Mouse (Mus musculus) frontal cortex, postnatal 36 days (tissue): ENCODE measurements around the gene Pde1a.

ENCODE experiments used
- DNase-seq, 2 experiments: peaks; one replicate each; pipeline ENCODE4 v3.0.0; 2022; ENCODE audit warnings: low spot score in 2 of 2

Pde1a gene

GRCm38 (mm10) chr2:80046751-80047513, 82.3 kb downstream of the Pde1a start:
- no peak for DNase-seq

DNA sequence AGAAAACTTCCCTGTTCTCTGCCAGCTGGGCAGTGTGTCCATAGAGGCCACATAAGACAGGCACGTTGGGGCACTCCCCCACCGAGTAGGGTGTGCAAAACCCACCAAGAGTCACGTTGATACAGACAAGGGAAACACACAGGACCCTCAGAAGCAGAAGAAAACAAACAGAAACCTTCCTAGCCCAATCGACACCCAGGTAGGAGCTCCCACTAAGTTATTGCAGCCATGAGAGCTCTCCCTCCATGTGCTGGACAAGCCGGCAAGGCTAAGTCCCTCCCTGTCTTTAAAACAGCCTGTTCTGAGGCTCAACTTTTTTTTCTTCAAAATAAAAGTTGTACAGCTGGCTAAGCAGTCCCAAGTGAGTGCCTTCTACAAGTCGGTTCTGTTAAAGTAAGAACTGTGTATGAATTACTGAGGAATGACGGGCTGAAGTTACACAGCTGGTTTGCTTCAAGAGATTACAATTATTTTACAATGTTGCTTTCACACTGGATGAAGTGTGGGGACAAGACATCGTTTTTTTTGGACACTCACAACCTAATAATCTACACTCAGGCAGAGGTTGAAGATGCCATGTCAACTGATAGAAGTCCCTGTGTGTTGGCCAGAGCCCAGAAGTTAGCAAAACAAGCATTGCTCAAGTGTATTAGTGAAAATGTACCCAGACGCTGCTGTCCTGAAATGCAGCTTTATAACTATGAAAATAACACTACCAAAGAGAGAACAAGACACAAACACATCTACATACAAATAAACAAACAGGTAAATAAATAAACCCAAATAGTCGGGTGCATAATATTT, 90.4 kb downstream of the Pde1a start:
- DNase-seq = no peak

DNA sequence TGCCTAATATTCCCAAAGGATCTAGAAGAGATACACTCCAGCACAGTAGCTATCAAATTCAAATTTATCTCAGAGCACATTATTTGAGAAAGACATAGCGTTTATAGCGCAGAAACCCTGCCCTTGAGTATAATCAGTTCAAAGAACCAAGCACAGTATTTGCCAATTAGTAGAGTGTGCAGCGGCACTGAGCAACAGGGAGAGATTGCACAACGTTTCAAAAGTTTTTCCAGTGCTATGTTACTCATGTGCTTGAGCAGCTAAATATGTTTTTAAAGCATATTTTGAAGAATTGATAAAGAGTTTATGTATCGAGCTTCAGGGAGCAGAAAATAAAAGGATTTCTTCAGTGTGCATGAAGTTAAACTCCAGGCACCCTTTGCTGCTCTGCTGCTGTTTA, 91.3 kb downstream of the Pde1a start:
- DNase-seq = no peak

DNA sequence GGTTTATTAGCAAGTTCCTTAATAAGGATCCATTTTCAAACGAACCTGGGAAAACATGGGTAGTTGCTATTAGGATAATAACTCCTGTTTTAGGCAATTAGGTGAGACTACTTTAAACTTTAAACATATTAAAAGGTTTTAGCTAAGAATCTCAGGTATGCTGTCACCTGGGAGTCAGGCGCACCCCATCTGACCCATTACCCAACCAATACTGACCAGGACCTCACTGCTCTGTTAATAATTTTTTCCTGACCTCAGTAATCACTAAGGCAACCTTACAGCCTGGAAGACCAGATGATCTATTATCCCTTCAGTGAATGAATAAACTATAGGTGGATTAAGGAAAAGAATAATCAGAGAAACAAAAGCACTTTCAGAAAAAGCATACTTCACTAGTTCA, 100.2 kb downstream of the Pde1a start:
- DNase-seq = no peak

DNA sequence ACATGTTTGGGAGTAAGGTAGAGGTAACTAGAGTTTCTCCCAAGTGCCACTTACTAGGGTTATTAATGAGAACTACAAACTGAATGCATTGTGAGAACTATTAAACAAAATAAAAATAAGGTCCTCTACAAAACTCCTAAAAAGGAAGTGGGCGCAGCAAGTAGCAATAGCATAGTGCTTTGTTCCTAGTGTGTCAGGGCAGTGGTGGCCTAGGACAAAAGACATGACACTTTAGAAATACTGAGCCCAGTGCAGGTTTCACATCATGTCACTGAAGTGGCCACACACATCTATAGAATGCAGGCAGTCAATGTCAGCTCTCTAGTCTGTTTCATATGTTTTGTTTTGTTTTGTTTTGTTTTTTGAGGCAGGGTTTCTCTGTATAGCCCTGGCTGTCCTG, 103.2 kb downstream of the Pde1a start:
- DNase-seq = no peak

DNA sequence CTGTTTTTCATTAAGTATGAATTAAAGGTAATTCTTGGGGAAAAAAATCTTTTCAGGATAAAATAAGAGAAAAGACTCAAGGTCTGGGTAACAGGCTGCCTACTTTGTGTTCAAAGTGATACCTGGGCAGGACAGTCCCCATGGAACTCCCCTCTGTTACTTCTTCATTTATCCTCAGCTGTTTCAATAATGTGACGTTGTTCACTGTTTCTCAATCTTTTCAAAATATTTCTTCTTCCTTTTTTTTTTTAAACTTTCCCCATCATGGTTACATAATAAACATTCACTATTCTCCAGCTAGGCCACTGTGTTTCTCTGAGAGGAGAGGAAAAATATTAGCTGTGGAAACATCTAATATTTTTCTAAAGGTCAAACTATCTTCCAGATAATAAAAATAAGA, 103.7 kb downstream of the Pde1a start:
- DNase-seq = no peak

- DNase-seq = no peak
These were observed 104.2 kb downstream of the Pde1a start for GRCm38 (mm10) chr2:80025038-80025437.

GRCm38 (mm10) chr2:80014161-80014560, 115.1 kb downstream of the Pde1a start:
- DNase-seq = no peak

GRCm38 (mm10) chr2:80013060-80013459, 116.2 kb downstream of the Pde1a start:
- peak in 1 of 2 experiments; percentile 27 for DNase-seq

DNA sequence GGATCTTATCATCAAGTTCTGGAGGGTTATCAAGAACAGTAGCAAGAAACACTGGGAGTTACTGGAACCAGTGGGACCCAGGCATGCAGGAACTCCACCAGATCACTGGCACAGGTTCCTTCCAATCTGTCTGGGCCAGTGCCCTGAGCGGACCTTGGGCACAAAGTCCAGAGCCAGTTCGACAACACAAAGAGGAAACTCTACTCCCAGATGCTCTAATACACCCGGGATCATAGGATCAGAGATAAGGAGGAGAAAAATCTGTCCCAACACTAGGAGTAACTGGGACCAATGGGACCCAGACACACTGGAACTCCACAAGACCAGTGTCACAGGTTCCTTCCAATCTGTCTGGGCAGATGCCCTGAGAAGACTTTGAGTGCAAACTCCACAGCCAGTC, 130.1 kb downstream of the Pde1a start:
- no peak for DNase-seq

GRCm38 (mm10) chr2:79998460-79998859, 130.8 kb downstream of the Pde1a start:
- DNase-seq = no peak

DNA sequence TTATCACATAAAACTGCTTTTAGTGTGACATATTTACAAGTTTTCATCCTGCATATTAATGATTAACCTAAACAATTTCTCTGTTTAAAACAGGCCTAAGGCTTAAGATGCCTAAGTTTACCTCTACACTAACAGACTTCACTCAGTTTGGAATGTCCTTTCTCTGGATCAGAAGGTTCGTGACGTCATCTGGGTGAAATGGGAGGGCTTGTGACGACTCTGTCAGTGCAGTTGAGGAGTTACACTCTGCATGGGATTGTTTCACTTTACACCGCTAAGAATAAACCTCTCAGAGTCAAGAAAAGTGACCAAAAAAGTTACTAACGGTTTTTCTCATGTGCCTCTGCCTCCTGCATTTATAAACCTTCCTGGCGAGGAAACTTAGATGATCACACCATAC, 137.6 kb downstream of the Pde1a start:
- DNase-seq = no peak

- DNase-seq = no peak
These were observed 145.5 kb downstream of the Pde1a start for GRCm38 (mm10) chr2:79983778-79984177.

- DNase-seq = no peak
These were observed 146.0 kb downstream of the Pde1a start for GRCm38 (mm10) chr2:79983222-79983632.

DNA sequence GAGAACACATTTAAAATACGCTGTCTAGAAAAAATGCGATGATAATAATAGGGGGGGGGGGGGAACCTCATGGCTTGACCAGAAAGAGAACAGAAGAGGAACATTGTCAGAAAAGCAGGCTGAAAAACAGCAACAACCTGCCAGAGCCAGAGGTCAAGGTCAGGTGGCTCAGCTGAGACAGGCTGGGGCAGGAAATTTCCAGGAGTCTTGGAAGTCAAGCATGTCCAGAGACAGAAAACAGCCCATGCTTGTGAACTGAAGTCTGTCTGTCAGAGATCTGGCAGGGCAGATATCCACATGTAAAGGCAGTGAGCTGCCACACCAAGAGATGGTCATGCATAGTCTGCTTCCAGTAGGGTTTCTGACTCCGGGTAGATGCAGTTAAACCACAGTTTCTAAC, 147.5 kb downstream of the Pde1a start:
- DNase-seq = no peak

DNA sequence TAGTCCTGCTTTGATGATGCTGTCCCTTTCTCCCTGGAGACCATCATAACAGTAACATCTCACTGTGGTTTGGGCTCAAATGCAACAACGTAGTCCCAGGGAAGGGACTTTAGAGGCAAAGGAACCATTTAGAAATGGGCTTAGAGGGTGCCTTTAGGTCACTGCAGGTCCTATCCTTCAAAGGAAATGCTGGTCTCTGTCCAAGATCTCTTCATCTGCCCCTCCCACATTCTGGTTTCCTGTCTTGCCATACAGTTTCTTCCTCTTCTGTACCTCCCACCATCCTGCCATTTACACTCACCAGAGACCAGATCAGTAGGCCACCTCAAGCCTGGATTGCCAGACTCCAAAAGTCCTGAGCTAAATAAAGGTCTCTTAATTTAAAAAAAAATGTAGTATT, 150.3 kb downstream of the Pde1a start:
- DNase-seq = no peak

DNA sequence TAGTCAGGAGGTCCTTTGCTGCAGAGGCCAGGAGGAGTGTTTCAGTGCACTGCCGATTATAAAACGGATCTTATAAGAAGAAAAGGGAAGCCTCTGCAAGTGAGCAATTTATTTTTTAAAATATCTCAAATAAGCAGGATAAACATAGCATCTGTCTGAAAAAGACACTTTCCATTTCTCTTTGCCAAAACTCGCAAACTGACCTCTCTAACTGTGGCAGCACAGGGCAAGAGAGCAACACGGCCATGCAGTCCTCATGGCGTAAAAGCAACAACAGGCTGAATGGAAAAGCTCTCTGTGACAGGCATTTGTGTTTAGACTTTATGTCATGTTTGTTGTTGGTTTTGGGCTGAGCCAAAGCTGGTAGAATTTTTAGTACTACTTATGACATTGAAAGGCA, 152.0 kb downstream of the Pde1a start:
- no peak for DNase-seq

DNA sequence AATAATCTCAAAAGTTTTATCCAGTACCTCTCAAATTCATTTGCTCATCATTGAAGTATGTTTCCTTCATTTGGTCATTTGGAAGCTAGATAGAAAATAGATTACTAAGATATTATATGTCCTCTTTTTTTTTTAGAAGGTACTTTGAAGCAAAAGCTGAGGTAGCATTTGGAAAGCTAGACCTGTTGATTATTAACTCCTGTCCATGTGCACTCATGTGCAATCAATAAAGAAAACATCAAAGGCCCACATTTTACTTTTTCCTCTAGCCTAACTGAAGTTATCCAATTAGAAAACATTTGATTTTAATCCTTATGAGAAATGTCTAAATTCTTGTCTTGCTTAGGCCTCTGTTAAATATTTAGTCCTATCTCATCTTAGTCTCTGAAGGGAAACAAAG, 153.3 kb downstream of the Pde1a start:
- no peak for DNase-seq

- no peak for DNase-seq
These were observed 157.0 kb downstream of the Pde1a start for GRCm38 (mm10) chr2:79972271-79972670.

DNA sequence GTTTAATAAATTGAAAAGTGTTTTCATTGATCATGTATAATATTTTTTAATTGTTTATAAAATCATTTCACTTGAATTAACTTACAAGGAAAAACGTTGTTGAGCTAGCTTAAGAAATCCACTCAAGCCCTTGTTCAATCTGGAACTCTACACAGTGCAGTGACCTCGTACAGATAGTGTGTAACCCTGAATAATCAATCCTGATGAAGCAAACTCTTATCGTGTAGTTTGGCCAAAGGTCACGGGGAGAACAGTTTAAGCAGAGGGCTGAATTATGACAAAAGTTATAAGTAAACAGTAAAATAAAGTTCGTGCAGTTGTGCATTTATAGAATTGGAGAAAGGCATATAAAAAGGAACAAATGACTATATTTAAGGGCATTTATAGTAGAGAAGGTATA, 159.7 kb downstream of the Pde1a start:
- no peak for DNase-seq

GRCm38 (mm10) chr2:79966681-79967506, 162.4 kb downstream of the Pde1a start:
- no peak for DNase-seq

DNA sequence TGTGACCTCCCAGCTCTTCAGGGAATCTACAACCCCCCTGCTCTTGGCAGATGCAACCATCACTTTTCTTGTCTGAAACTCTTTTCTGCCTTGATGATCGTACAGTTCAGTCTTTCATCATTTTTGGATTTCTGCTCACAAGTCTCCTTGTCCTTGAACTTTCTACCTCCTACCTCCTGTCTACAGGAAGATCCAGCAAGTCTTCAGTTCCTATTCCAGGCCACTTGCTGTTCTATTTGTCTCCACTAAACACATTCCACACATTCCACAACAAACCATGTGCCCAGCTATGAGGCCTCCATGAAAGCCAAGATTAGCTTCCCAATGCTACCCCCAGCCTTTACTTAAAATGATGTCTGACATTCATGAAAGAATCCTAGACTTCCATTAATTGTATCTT, 163.2 kb downstream of the Pde1a start:
- DNase-seq = no peak
